Mouse (Mus musculus) macrophage (primary cell): Measurements from ENCODE around the gene Fam43a. TPM values are rescaled to one million over a fixed set of nuclear protein-coding genes. Genes with fewer than 3 reads are reported as not detected.

ENCODE experiments used
- H3K27ac ChIP-seq: fragments of 350-480 bp; formaldehyde crosslinking; 2 replicates; pipeline ENCODE4 v1.9.0; 2021
- H3K36me3 ChIP-seq: fragments of 350-480 bp; formaldehyde crosslinking; 2 replicates; pipeline ENCODE4 v1.9.0; 2021; ENCODE audit errors: inconsistent target
- H3K4me3 ChIP-seq: fragments of 350-480 bp; formaldehyde crosslinking; 2 replicates; pipeline ENCODE4 v1.9.0; 2021; ENCODE audit errors: inconsistent target
- H3K79me2 ChIP-seq: fragments of 350-480 bp; formaldehyde crosslinking; 2 replicates; pipeline ENCODE4 v1.9.0; 2021; ENCODE audit errors: inconsistent target
- WGBS: methylation state at CpG from one replicate; pipeline ENCODE4 v1.1.7; 2026; ENCODE audit warnings: inconsistent platforms; ENCODE audit not compliant: missing documents; 5-methylcytosine and 5-hydroxymethylcytosine counted together
- polyA plus RNA-seq: library from polyadenylated mRNA; stranded (reverse); fragments of 250-400 nt; gene quantifications from 3 replicates; pipeline ENCODE4 v1.2.4, GENCODE M21; 2018; ENCODE audit warnings: inconsistent platforms

Fam43a gene
- polyA plus RNA-seq, 1 experiment from 2014 or later = 3.3 TPM

- Histone ChIP-seq H3K27ac (no peak overlapping the region), H3K79me2 (no peaks in the 10 kb centered on the region), H3K36me3 (no peaks in the 10 kb centered on the region), H3K4me3 (no peak overlapping the region)
- 88% methylated on average over 7 of the region's 8 CpGs for WGBS
Measured at GRCm38 (mm10) chr16:30633906-30634746, 34.6 kb downstream of the Fam43a start.

DNA sequence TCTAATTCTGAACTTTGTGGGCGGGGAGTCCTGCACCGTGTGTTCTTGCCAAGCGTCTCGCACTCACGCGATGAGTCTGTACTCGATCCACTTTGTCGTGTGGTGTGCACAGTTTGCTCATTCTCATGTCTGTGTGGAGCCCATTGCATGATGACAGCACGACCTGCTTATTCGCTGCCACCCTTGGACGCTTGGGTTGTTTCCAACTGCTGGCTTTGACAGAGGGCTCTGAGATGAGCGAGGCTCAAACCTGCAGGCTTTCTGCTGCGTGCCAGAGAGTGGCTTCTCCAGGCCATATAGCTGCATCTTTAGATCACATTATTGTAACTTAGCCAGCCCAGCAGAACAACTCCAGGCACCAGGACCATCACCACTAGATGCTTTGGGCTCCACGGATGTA lies 39.1 kb downstream of the Fam43a start:
- H3K36me3 ChIP-seq = no peaks in the 10 kb centered on the region
- H3K79me2 ChIP-seq = no peaks in the 10 kb centered on the region
- 94% methylated on average over 14 of the region's 14 CpGs for WGBS
- no peak overlapping the region for H3K27ac ChIP-seq
- no peak overlapping the region for H3K4me3 ChIP-seq

DNA sequence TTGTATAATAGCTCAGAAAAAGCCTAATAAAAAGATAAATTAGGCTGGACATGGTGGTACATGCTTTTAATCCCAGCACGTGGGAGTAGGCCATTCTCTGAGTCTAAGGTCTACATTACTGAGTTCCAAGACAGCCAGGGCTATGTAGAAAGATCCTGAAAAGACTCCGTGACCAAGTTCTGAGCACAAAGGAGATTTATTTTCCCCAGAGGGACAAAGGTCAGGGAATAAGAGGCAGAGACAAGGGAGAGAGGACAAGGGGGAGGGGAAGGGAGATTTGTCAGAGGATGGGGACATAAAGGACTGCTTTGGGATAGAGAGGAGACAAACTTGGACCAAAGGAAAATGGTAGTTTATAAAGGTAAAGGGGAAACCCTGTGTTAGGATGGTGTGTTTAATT lies 41.1 kb downstream of the Fam43a start:
- 89% methylated on average over 2 of the region's 2 CpGs for WGBS
- Histone ChIP-seq H3K27ac (no peak overlapping the region), H3K4me3 (no peak overlapping the region), H3K79me2 (no peaks in the 10 kb centered on the region), H3K36me3 (no peaks in the 10 kb centered on the region)

DNA sequence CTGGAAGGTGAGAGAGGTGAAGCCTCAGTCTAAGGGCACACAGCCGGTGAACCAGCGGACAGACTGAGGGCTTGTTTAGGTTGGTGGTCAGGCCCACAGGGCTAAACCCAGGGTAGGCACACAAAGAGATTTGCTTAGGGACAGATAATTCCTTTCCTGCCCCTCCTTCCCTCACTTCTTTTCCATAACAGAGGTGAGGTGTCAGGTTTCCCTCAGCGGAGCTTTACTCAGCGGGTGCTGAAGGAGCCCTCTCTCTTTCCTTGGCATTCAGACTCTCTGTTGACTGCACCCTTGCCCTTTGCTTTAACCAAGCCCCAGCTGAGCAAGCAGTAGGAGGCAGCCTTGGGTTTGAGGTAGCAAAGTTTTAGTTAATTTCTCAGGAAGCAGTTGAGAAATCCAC lies 41.9 kb downstream of the Fam43a start:
- no peak overlapping the region for H3K4me3 ChIP-seq
- no peaks in the 10 kb centered on the region for H3K36me3 ChIP-seq
- WGBS = 97% methylated on average over 4 of the region's 4 CpGs
- H3K79me2 ChIP-seq = no peaks in the 10 kb centered on the region
- H3K27ac ChIP-seq = no peak overlapping the region

GRCm38 (mm10) chr16:30642229-30642628 lies 42.7 kb downstream of the Fam43a start:
- no peaks in the 10 kb centered on the region for H3K36me3 ChIP-seq
- 69% methylated on average over 3 of the region's 3 CpGs for WGBS
- no peak overlapping the region for H3K27ac ChIP-seq
- no peak overlapping the region for H3K4me3 ChIP-seq
- no peaks in the 10 kb centered on the region for H3K79me2 ChIP-seq

DNA sequence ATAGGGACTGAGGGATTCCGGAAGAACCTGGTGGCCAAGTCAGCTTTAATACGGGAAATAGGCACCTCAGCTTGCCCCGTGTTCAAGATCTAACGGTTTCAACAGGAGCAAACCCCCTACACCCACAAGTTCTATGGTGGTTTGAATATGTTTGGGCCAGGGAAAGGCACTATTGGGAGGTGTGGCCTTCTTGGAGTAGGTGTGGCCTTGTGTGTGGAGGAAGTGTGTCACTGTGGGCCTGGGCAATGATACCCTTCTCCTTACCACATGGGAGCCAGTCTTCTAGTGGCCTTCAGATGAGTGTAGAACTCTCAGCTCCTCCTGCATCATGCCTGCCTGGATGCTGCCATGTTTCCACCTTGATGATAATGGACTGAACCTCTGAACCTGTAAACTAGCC lies 45.5 kb downstream of the Fam43a start:
- 98% methylated on average over 4 of the region's 4 CpGs for WGBS
- no peaks in the 10 kb centered on the region for H3K36me3 ChIP-seq
- no peaks in the 10 kb centered on the region for H3K79me2 ChIP-seq
- no peak overlapping the region for H3K27ac ChIP-seq
- H3K4me3 ChIP-seq = no peak overlapping the region

DNA sequence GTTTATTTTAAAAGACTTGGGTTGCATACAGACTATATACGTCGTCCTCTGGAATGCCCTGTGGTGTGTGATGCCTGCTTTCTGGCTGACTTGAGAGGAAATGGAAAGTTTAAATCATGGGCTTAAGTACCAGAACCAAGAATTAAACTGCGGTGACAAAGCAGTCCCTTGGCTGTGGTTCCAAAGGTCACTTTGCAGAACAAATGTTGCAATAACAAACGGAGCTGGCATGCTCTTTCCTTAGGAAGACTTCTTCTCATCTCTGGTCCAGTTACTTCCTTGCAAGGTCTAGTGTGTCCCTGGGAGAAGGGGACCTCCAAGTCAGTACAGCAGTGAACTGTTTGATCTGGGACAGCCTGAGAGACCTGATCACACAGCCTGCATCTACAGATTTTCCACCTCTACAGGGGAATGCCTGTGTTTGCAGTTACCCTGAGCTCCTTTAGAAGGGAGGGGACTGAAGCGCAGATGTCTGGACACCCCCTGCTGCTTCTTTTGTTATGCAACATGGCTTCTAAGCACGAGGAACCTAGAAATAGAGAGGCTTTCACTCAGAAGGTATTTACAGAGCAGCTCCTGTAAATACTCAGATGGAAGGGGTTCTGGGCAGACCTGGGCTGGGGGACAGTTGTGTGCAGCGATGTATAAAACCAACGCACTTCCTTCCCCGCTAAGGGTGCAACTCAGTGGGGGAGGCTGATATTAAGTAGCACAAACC lies 46.5 kb downstream of the Fam43a start:
- Histone ChIP-seq H3K4me3 (no peak overlapping the region), H3K79me2 (no peaks in the 10 kb centered on the region), H3K36me3 (no peaks in the 10 kb centered on the region), H3K27ac (no peak overlapping the region)
- 59% methylated on average over 8 of the region's 9 CpGs for WGBS

- Histone ChIP-seq H3K27ac (no peak overlapping the region), H3K4me3 (no peak overlapping the region), H3K79me2 (no peaks in the 10 kb centered on the region), H3K36me3 (no peaks in the 10 kb centered on the region)
- WGBS = 96% methylated on average over 3 of the region's 3 CpGs
Measured at GRCm38 (mm10) chr16:30646856-30647255, 47.3 kb downstream of the Fam43a start.

- Histone ChIP-seq H3K36me3 (no peaks in the 10 kb centered on the region), H3K27ac (no peak overlapping the region), H3K4me3 (no peak overlapping the region), H3K79me2 (no peaks in the 10 kb centered on the region)
- WGBS = 67% methylated on average over 1 of the region's 1 CpGs
Measured at GRCm38 (mm10) chr16:30651292-30651691, 51.8 kb downstream of the Fam43a start.

Other genes with a start within 250 kb of the Fam43a start
- gene Atp13a3, start 193.7 kb upstream of the Fam43a start, polyA plus RNA-seq = 26.9 to 42.2 TPM (median 30.1 TPM) in 3 replicates
- gene Tmem44, start 48.9 kb upstream of the Fam43a start, polyA plus RNA-seq = not detected in 3 replicates
- 17.1 to 25.0 TPM (median 20.8 TPM) in 3 replicates for gene Lsg1, start 12.1 kb upstream of the Fam43a start, polyA plus RNA-seq